Mouse (Mus musculus): ENCODE measurements around the gene Zfp729b. TPM values are rescaled to one million over a fixed set of nuclear protein-coding genes. Genes with fewer than 3 reads are reported as not detected.

The Zfp729b gene
- polyA plus RNA-seq, 1 experiment, result 4.1 TPM

GRCm38 (mm10) chr13:67545941-67546340 is 63.6 kb downstream of the Zfp729b start:
- TF ChIP-seq CTCF (IDR thresholded peaks at IDR 0.05; ENCODE audit: control insufficient read depth, insufficient read depth, low read length), result no peak
- no peak for TF ChIP-seq POLR2A (IDR thresholded peaks at IDR 0.05; ENCODE audit: borderline replicate concordance, control insufficient read depth, low read depth, low read length)
- WGBS, result 94% methylated on average over 1 of the region's 1 CpGs
- no peak overlapping the region for H3K27ac ChIP-seq (ENCODE audit: control insufficient read depth, insufficient read depth, low read depth, low read length, poor library complexity)
- no peaks in the 10 kb centered on the region for H3K4me1 ChIP-seq (ENCODE audit: control insufficient read depth, insufficient read depth, low read length)
- no peak overlapping the region for H3K4me3 ChIP-seq (replicated peaks; ENCODE audit: control insufficient read depth, low read depth, low read length)

Other genes starting within 250 kb of the Zfp729b start
- gene Gm28044, start 249.2 kb downstream of the Zfp729b start, polyA plus RNA-seq (2011; ENCODE audit: insufficient read depth, insufficient read length, low replicate concordance, missing spikeins), result not detected in 2 replicates
- gene Zfp953, start 249.1 kb downstream of the Zfp729b start, polyA plus RNA-seq (2011; ENCODE audit: insufficient read depth, insufficient read length, low replicate concordance, missing spikeins), result 0.90 and 2.1 TPM in 2 replicates
- gene Gm28041, start 234.0 kb downstream of the Zfp729b start, polyA plus RNA-seq (2011; ENCODE audit: insufficient read depth, insufficient read length, low replicate concordance, missing spikeins), result not detected in 2 replicates
- 1.9 and 2.4 TPM in 2 replicates for gene Zfp456, start 233.9 kb downstream of the Zfp729b start, polyA plus RNA-seq (2011; ENCODE audit: insufficient read depth, insufficient read length, low replicate concordance, missing spikeins)
- gene Zfp429, start 209.9 kb downstream of the Zfp729b start, polyA plus RNA-seq (2011; ENCODE audit: insufficient read depth, insufficient read length, low replicate concordance, missing spikeins), result 3.2 and 13.3 TPM in 2 replicates
- 0.50 and 3.4 TPM in 2 replicates for gene Zfp459, start 188.3 kb downstream of the Zfp729b start, polyA plus RNA-seq (2011; ENCODE audit: insufficient read depth, insufficient read length, low replicate concordance, missing spikeins)
- 3.5 and 10.9 TPM in 2 replicates for gene Zfp874a, start 158.1 kb downstream of the Zfp729b start, polyA plus RNA-seq (2011; ENCODE audit: insufficient read depth, insufficient read length, low replicate concordance, missing spikeins)
- 4.4 and 5.8 TPM in 2 replicates for gene Zfp874b, start 125.4 kb downstream of the Zfp729b start, polyA plus RNA-seq (2011; ENCODE audit: insufficient read depth, insufficient read length, low replicate concordance, missing spikeins)
- 1.8 and 6.7 TPM in 2 replicates for gene Zfp58, start 109.2 kb downstream of the Zfp729b start, polyA plus RNA-seq (2011; ENCODE audit: insufficient read depth, insufficient read length, low replicate concordance, missing spikeins)
- not detected in 2 replicates for gene Gm26965, start 83.6 kb downstream of the Zfp729b start, polyA plus RNA-seq (2011; ENCODE audit: insufficient read depth, insufficient read length, low replicate concordance, missing spikeins)
- 6.6 and 8.2 TPM in 2 replicates for gene Zfp87, start 83.5 kb downstream of the Zfp729b start, polyA plus RNA-seq (2011; ENCODE audit: insufficient read depth, insufficient read length, low replicate concordance, missing spikeins)
- 1.6 and 2.5 TPM in 2 replicates for gene Zfp748, start 55.9 kb downstream of the Zfp729b start, polyA plus RNA-seq (2011; ENCODE audit: insufficient read depth, insufficient read length, low replicate concordance, missing spikeins)
- not detected in 2 replicates for gene Gm49345, start 28.1 kb upstream of the Zfp729b start, polyA plus RNA-seq (2011; ENCODE audit: insufficient read depth, insufficient read length, low replicate concordance, missing spikeins)
- 0.83 and 8.7 TPM in 2 replicates for gene Zfp729a, start 28.1 kb upstream of the Zfp729b start, polyA plus RNA-seq (2011; ENCODE audit: insufficient read depth, insufficient read length, low replicate concordance, missing spikeins)
- 1.9 and 11.3 TPM in 2 replicates for gene Zfp738, start 77.4 kb upstream of the Zfp729b start, polyA plus RNA-seq (2011; ENCODE audit: insufficient read depth, insufficient read length, low replicate concordance, missing spikeins)
- 2.2 and 4.5 TPM in 2 replicates for gene Zfp65, start 119.5 kb upstream of the Zfp729b start, polyA plus RNA-seq (2011; ENCODE audit: insufficient read depth, insufficient read length, low replicate concordance, missing spikeins)
- 0.92 and 1.0 TPM in 2 replicates for gene Zfp85, start 145.5 kb upstream of the Zfp729b start, polyA plus RNA-seq (2011; ENCODE audit: insufficient read depth, insufficient read length, low replicate concordance, missing spikeins)
- gene Zfp493, start 170.0 kb upstream of the Zfp729b start, polyA plus RNA-seq (2011; ENCODE audit: insufficient read depth, insufficient read length, low replicate concordance, missing spikeins), result 1.8 and 2.5 TPM in 2 replicates
- gene Zfp273, start 204.0 kb upstream of the Zfp729b start, polyA plus RNA-seq (2011; ENCODE audit: insufficient read depth, insufficient read length, low replicate concordance, missing spikeins), result 1.4 and 2.8 TPM in 2 replicates
- gene Gm10037, start 221.4 kb upstream of the Zfp729b start, polyA plus RNA-seq (2011; ENCODE audit: insufficient read depth, insufficient read length, low replicate concordance, missing spikeins), result 10.4 TPM in 1 of 2 replicates, not detected in the other